Mouse (Mus musculus) lung, postnatal 0 days (tissue): ENCODE measurements at regions not wholly inside any gene's neighbourhood (a gene's known extent, or its start where the extent isn't known, plus 50 kb on each side); places are given as distances from the start of the nearest gene placed in this dataset.

Experiments used
- ATAC-seq: fragments of 200-750 bp; cut with Nextera tagmentation; 2 replicates; pipeline ENCODE4 v1.8.0; 2017; ENCODE audit warnings: moderate library complexity
- DNase-seq: peaks from one replicate; pipeline ENCODE4 v3.0.0-alpha.2; 2016; ENCODE audit warnings: low spot score
- H3K27ac ChIP-seq: fragments of 300-500 bp; sonication (generic); 2 replicates; pipeline ENCODE4 v1.5.1; 2014; ENCODE audit warnings: antibody characterized with exemption, mild to moderate bottlenecking, low read length, mixed read lengths
- H3K27me3 ChIP-seq: fragments of 300-500 bp; sonication (generic); replicated peaks from 2 replicates; pipeline ENCODE4 v1.6.1; 2014; ENCODE audit warnings: low read length, mixed read lengths; ENCODE audit not compliant: insufficient read depth
- H3K36me3 ChIP-seq: fragments of 300-500 bp; sonication (generic); 2 replicates; pipeline ENCODE4 v1.6.1; 2014; ENCODE audit warnings: low read length, mixed read lengths; ENCODE audit not compliant: insufficient read depth
- H3K4me1 ChIP-seq: fragments of 300-500 bp; sonication (generic); 2 replicates; pipeline ENCODE4 v1.6.1; 2014; ENCODE audit warnings: antibody characterized with exemption, low read depth, low read length, mixed read lengths; ENCODE audit not compliant: insufficient read depth
- H3K4me2 ChIP-seq: fragments of 300-500 bp; sonication (generic); replicated peaks from 2 replicates; pipeline ENCODE4 v1.6.1; 2014; ENCODE audit warnings: low read depth, mild to moderate bottlenecking, low read length, moderate library complexity, mixed read lengths
- H3K4me3 ChIP-seq: fragments of 300-500 bp; sonication (generic); 2 replicates; pipeline ENCODE4 v1.5.1; 2014; ENCODE audit warnings: low read depth, low read length
- H3K9ac ChIP-seq: fragments of 300-500 bp; sonication (generic); replicated peaks from 2 replicates; pipeline ENCODE4 v1.6.1; 2014; ENCODE audit warnings: low read depth, mild to moderate bottlenecking
- H3K9me3 ChIP-seq: fragments of 300-500 bp; sonication (generic); 2 replicates; pipeline ENCODE4 v1.6.1; 2016; ENCODE audit warnings: low read length, mixed read lengths
- CTCF ChIP-seq: IDR thresholded peaks from 2 replicates; pipeline ENCODE4 v1.5.1; 2016; ENCODE audit warnings: antibody characterized with exemption, mild to moderate bottlenecking
- EP300 ChIP-seq: IDR thresholded peaks from 2 replicates; pipeline ENCODE4 v1.6.1; 2016; ENCODE audit warnings: antibody characterized with exemption, mild to moderate bottlenecking, control low read depth
- WGBS: fragments of 180-500 bp; shearing (Covaris S2); extraction: QIAGEN DNeasy Blood & Tissue Kit; methylation state at CpG from one replicate; pipeline ENCODE4 v1.1.7; 2014; 5-methylcytosine and 5-hydroxymethylcytosine counted together

DNA sequence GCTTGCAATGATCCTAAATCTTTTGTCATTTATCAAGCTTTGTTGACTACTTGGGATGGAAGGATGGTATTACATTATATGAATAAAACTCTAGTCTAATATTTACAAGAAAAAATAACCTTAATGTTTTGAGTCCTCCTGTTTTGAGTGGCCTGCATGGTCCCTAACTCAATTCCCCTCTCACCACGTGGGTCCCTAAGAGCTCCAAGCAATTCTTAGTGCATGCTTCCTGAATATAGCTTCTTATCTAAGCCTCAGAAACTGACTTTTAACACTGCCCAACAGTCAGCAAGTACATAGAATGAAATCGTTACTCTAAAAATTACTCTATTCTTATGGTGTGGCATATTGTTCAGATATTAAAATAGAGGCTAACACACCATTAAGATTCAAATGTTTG lies 52.1 kb upstream of the St8sia4 start:
- H3K27ac ChIP-seq = no peak overlapping the region
- H3K9me3 ChIP-seq = no peaks in the 10 kb centered on the region
- TF ChIP-seq EP300 (no peak), CTCF (no peak)
- H3K4me3 ChIP-seq = no peak overlapping the region
- ATAC-seq = no peak
- no peak overlapping the region for H3K4me2 ChIP-seq
- no peaks in the 10 kb centered on the region for H3K36me3 ChIP-seq
- no peak overlapping the region for H3K9ac ChIP-seq
- no peaks in the 10 kb centered on the region for H3K27me3 ChIP-seq
- no peak for DNase-seq
- 59% methylated on average over 2 of the region's 2 CpGs for WGBS
- no peaks in the 10 kb centered on the region for H3K4me1 ChIP-seq

- DNase-seq (no peak), ATAC-seq (no peak)
- WGBS = 90% methylated on average over 1 of the region's 1 CpGs
- TF ChIP-seq CTCF (no peak), EP300 (no peak)
- Histone ChIP-seq H3K4me2 (no peak overlapping the region), H3K4me3 (no peak overlapping the region), H3K9me3 (no peaks in the 10 kb centered on the region), H3K27me3 (no peaks in the 10 kb centered on the region), H3K27ac (no peak overlapping the region), H3K4me1 (no peaks in the 10 kb centered on the region), H3K36me3 (no peaks in the 10 kb centered on the region), H3K9ac (no peak overlapping the region)
Measured at GRCm38 (mm10) chr1:95718794-95719193, 51.4 kb upstream of the St8sia4 start.
